Mouse (Mus musculus): ENCODE data around the gene Gm14151.
"Not testable (repeated sequence)": the region's sequence is repeated elsewhere in the genome, so short reads cannot be mapped to it uniquely, and the experiment has no call there.

Gm14151 gene

GRCm38 (mm10) chr2:151092250-151092649, at the start of gene Gm14151:
Gene Gm14151 (minus strand): TSS chr2:151092350.
- DNase-seq (ENCODE audit: low spot score in 2 of 2) = not testable (repeated sequence)

GRCm38 (mm10) chr2:151097945-151098344, 5.8 kb upstream of the Gm14151 start, which contains the start of gene Gm14147:
Gene Gm14147 (plus strand): TSS chr2:151098245.
- not testable (repeated sequence) for DNase-seq (ENCODE audit: low spot score in 2 of 2)

GRCm38 (mm10) chr2:151056637-151057036, 35.5 kb downstream of the Gm14151 start:
- DNase-seq (ENCODE audit: low spot score in 2 of 2) = no peak

- DNase-seq (ENCODE audit: low spot score in 2 of 2) = no peak
Observed at GRCm38 (mm10) chr2:151040411-151040810, 51.7 kb downstream of the Gm14151 start.

GRCm38 (mm10) chr2:151039726-151040125, 52.4 kb downstream of the Gm14151 start:
- DNase-seq (ENCODE audit: low spot score in 2 of 2) = no peak

- DNase-seq (ENCODE audit: low spot score in 2 of 2) = peak; percentile 91 to 92
Observed at GRCm38 (mm10) chr2:151039232-151039695, 52.9 kb downstream of the Gm14151 start, which contains the start of the genes Ninl and Nanp. Gene Ninl (minus strand): TSS chr2:151039382. Gene Nanp (minus strand): TSS chr2:151039398.

- no peak for DNase-seq (ENCODE audit: low spot score in 2 of 2)
Observed at GRCm38 (mm10) chr2:151038811-151039222, 53.3 kb downstream of the Gm14151 start.

GRCm38 (mm10) chr2:151037876-151038552, 54.1 kb downstream of the Gm14151 start:
- peak in 1 of 2 experiments; percentile 9 for DNase-seq (ENCODE audit: low spot score in 2 of 2)

- DNase-seq (ENCODE audit: low spot score in 2 of 2) = no peak
Observed at GRCm38 (mm10) chr2:151037292-151037691, 54.9 kb downstream of the Gm14151 start.

Data from right cerebral cortex, adult 2 months (tissue).